Mouse (Mus musculus) small intestine, adult 2 months (tissue): Measurements from ENCODE around the gene Il31.

Experiments used
- CTCF ChIP-seq: fragments of 200-500 bp; IDR thresholded peaks from 2 replicates; pipeline ENCODE4 v1.5.1; 2012; ENCODE audit warnings: low read depth, mild to moderate bottlenecking, control low read depth, inconsistent platforms, low read length, moderate library complexity, mixed read lengths; ENCODE audit not compliant: insufficient replicate concordance, insufficient read length; ENCODE audit errors: extremely low read depth
- POLR2A ChIP-seq: fragments of 200-500 bp; IDR thresholded peaks from 2 replicates; pipeline ENCODE4 v1.6.1; 2012; ENCODE audit warnings: low read depth, mild to moderate bottlenecking, control low read depth, inconsistent platforms, low read length, moderate library complexity

DNA sequence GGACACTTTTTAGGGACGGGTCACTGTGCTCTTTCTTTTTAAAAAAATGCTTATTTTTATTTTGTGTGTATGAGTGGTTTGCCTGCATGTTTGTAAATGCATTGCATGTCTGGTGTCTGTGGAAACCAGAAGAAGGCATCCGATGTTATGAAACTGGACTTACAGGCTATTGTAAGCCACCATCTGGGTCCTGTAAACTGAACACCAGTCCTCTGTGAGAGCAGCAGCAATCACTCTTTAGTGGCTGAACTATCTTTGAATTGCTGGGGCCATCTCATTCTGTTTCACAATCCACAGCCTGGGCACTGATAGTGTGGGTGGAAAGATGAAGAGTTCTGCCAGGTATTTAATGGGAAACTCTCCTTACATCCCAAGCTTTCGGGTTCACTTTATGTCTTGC, 50.9 kb downstream of the Il31 start:
- TF ChIP-seq CTCF: no peak
- no peak for TF ChIP-seq POLR2A
